Mouse (Mus musculus): ENCODE measurements around the gene Ntm.

GRCm38 (mm10) chr9:29413126-29413525 lies 549.8 kb downstream of the Ntm start:
- TF ChIP-seq POLR2A (IDR thresholded peaks at IDR 0.05; ENCODE audit: borderline replicate concordance, control insufficient read depth, low read depth, low read length) (no peak), CTCF (IDR thresholded peaks at IDR 0.05; ENCODE audit: control insufficient read depth, insufficient read depth, low read length) (no peak)

All from bone marrow, adult 2 months (tissue).